Mouse (Mus musculus): ENCODE measurements around the gene Ptpn7. TPM values are rescaled to one million over a fixed set of nuclear protein-coding genes. Genes with fewer than 3 reads are reported as not detected.

The Ptpn7 gene
- polyA plus RNA-seq (2015; fragmentation: Nextera tagmentation; extraction: Ambion mirVana), result 0.06 and 0.23 TPM in 2 replicates

GRCm38 (mm10) chr1:135132473-135132872 is at the start of gene Ptpn7:
TSS of gene Ptpn7 (plus strand) at chr1:135132700.

GRCm38 (mm10) chr1:135105124-135105523 is 27.4 kb upstream of the Ptpn7 start, which contains the start of gene Lgr6:
TSS of gene Lgr6 (minus strand) at chr1:135105276.

GRCm38 (mm10) chr1:135146077-135146945 is 13.8 kb downstream of the Ptpn7 start, which contains the start of gene Arl8a:
TSS of gene Arl8a (plus strand) at chr1:135146824.

GRCm38 (mm10) chr1:135167435-135167834 is 34.9 kb downstream of the Ptpn7 start, which contains the start of gene Gpr37l1:
TSS of gene Gpr37l1 (minus strand) at chr1:135167681.

Other genes with a start within 250 kb of the Ptpn7 start
- 14.1 and 15.2 TPM in 2 replicates for gene Ppp1r12b, start 176.8 kb upstream of the Ptpn7 start, polyA plus RNA-seq (2015; fragmentation: Nextera tagmentation; extraction: Ambion mirVana)
- gene Ube2t, start 170.1 kb upstream of the Ptpn7 start, polyA plus RNA-seq (2015; fragmentation: Nextera tagmentation; extraction: Ambion mirVana), result 5.1 and 7.5 TPM in 2 replicates
- 3.9 and 4.1 TPM in 2 replicates for gene Lgr6, start 27.4 kb upstream of the Ptpn7 start, polyA plus RNA-seq (2015; fragmentation: Nextera tagmentation; extraction: Ambion mirVana)
- 352 and 380 TPM in 2 replicates for gene Arl8a, start 14.1 kb downstream of the Ptpn7 start, polyA plus RNA-seq (2015; fragmentation: Nextera tagmentation; extraction: Ambion mirVana)
- gene Gpr37l1, start 35.0 kb downstream of the Ptpn7 start, polyA plus RNA-seq (2015; fragmentation: Nextera tagmentation; extraction: Ambion mirVana), result 30.8 and 36.0 TPM in 2 replicates
- gene Elf3, start 125.9 kb downstream of the Ptpn7 start, polyA plus RNA-seq (2015; fragmentation: Nextera tagmentation; extraction: Ambion mirVana), result 0.29 and 0.36 TPM in 2 replicates
- 51.3 and 57.2 TPM in 2 replicates for gene Rnpep, start 151.4 kb downstream of the Ptpn7 start, polyA plus RNA-seq (2015; fragmentation: Nextera tagmentation; extraction: Ambion mirVana)
- gene Timm17a, start 181.1 kb downstream of the Ptpn7 start, polyA plus RNA-seq (2015; fragmentation: Nextera tagmentation; extraction: Ambion mirVana), result 225 and 264 TPM in 2 replicates
- 0.17 and 0.18 TPM in 2 replicates for gene Lmod1, start 192.1 kb downstream of the Ptpn7 start, polyA plus RNA-seq (2015; fragmentation: Nextera tagmentation; extraction: Ambion mirVana)
- 162 and 164 TPM in 2 replicates for gene Shisa4, start 242.5 kb downstream of the Ptpn7 start, polyA plus RNA-seq (2015; fragmentation: Nextera tagmentation; extraction: Ambion mirVana)

Measured in neural tube, postnatal 0 days (tissue).